Mouse (Mus musculus) brain, adult 2 months (tissue): ENCODE results near the gene Cyp2c40.
"Not testable (repeated sequence)": the region's sequence is repeated elsewhere in the genome, so short reads cannot be mapped to it uniquely, and the experiment has no call there.

ENCODE experiments used
- DNase-seq: peaks from one replicate; pipeline ENCODE4 v3.0.0; 2011; ENCODE audit warnings: low read depth, low spot score

The Cyp2c40 gene

GRCm38 (mm10) chr19:39812714-39813113, at the start of gene Cyp2c40:
Cyp2c40 (minus strand) TSS chr19:39812814.
- DNase-seq: not testable (repeated sequence)

- not testable (repeated sequence) for DNase-seq
Observed at GRCm38 (mm10) chr19:39820931-39821330, 8.3 kb upstream of the Cyp2c40 start.

GRCm38 (mm10) chr19:39816400-39816799, 3.8 kb upstream of the Cyp2c40 start:
- DNase-seq: not testable (repeated sequence)

GRCm38 (mm10) chr19:39815991-39816390, 3.4 kb upstream of the Cyp2c40 start:
- not testable (repeated sequence) for DNase-seq

- DNase-seq: not testable (repeated sequence)
Observed at GRCm38 (mm10) chr19:39785458-39785857, 27.2 kb downstream of the Cyp2c40 start.

- DNase-seq: no peak
Observed at GRCm38 (mm10) chr19:39745357-39745756, 67.3 kb downstream of the Cyp2c40 start.

GRCm38 (mm10) chr19:39744361-39744760, 68.3 kb downstream of the Cyp2c40 start:
- DNase-seq: not testable (repeated sequence)

GRCm38 (mm10) chr19:39740920-39741319, 71.7 kb downstream of the Cyp2c40 start, which contains the start of gene Cyp2c68:
Cyp2c68 (minus strand) TSS chr19:39741054.
- no peak for DNase-seq
